Mouse (Mus musculus) olfactory bulb, adult 2 months (tissue): ENCODE measurements around the gene Cavin4.

Source experiments
- CTCF ChIP-seq: fragments of 200-500 bp; IDR thresholded peaks from 2 replicates; pipeline ENCODE4 v1.5.1; 2012; ENCODE audit warnings: low read depth, mild to moderate bottlenecking, low read length, moderate library complexity; ENCODE audit not compliant: insufficient read depth
- POLR2A ChIP-seq: fragments of 200-500 bp; IDR thresholded peaks from 2 replicates; pipeline ENCODE4 v1.6.1; 2012; ENCODE audit warnings: mild to moderate bottlenecking, low read depth, low read length, moderate library complexity; ENCODE audit not compliant: insufficient read depth

- TF ChIP-seq CTCF (no peak), POLR2A (no peak)
These were observed 38.4 kb upstream of the Cavin4 start for GRCm38 (mm10) chr4:48624961-48625360.
